Mouse (Mus musculus) heart, postnatal 36 days (tissue): Measurements from ENCODE around the gene Mast3. TPM values are rescaled to one million over a fixed set of nuclear protein-coding genes. Genes with fewer than 3 reads are reported as not detected.

Source experiments
- DNase-seq, 2 experiments: peaks; one replicate each; pipeline ENCODE4 v3.0.0; 2021 to 2022
- intact Hi-C: fragments of 180-260 bp; cut with DNase I; formaldehyde crosslinking; loops from one replicate; pipeline ENCODE4 v1.15.1; 2025
- total RNA-seq, 2 experiments: library from RNA; stranded (reverse); gene quantifications; 2 replicates each; pipeline ENCODE4 v1.2.3; 2021

Gene Mast3
- total RNA-seq, 2 experiments from 2014 or later = 6.4 to 8.9 TPM

DNA sequence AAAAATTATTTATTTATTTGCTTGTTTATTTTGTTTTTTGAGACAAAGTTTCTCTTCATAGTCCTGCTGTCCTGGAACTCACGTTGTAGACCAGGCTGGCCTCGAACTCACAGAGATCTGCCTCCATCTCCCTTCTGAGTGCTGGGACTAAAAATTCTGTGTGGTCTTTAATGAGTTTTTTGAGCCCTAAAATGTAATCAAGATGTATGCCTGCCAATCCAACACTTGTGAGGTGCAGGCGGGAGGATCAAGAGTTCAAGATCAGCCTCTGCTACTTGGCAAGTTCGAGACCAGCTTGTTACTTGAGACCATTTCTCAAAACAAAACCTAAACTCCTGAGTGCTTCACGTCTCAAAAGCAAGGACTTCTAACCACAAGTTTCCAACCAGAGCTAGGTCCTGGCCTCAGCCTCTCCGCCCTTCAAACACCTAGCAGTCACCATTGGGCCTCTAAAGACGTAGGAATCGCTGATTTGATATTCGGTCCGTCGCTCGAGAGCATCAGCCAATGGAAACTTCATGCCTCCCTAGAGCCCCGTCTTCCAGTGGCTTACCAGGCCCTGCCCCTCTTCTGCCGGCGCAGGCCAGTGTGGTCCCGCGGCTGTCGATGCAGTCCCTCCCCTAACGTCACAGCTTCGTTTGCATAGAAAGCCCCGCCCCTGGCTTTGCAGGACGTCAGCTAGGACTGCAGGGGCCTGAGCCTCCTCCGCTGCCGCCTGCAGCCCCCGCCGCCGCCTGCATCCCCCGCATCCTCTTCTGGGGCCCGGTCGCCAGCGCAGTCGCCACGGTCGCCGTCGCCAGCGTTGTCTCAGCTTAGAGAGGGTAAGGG lies 50.6 kb downstream of the Mast3 start, which contains the start of gene Rab3a:
Rab3a (plus strand) TSS at position 637 of the 828 bp plus-strand sequence.
- intact Hi-C loops = loop anchor here (5.0 kb wide), 2 partner anchors 82 to 142 kb away; partner anchors contain the start of gene Lsm4
- DNase-seq = peak; percentile 92 to 94

DNA sequence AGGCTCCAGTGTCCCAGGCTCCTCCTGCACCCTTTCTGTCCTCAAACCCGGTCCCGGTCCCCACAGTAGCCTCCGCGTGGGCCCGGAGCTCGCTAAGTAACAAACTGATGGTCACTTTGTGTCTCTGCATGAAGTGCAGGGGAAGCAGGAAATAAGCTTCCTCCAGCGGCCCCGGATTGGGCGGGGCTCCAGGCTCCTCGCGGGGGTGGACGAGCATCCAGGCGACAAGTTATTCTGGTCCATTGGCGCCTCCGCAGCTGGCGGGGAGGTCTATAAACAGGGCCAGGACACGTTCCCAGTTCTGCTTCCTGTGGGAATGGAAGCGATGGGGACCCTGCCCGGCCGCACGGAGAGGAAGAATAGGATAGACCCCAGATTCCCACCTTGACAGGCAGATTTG lies 51.7 kb downstream of the Mast3 start:
- intact Hi-C loops = loop anchor here (5.0 kb wide), 2 partner anchors 81 to 141 kb away; partner anchors contain the start of gene Lsm4
- peak; percentile 92 to 93 for DNase-seq

DNA sequence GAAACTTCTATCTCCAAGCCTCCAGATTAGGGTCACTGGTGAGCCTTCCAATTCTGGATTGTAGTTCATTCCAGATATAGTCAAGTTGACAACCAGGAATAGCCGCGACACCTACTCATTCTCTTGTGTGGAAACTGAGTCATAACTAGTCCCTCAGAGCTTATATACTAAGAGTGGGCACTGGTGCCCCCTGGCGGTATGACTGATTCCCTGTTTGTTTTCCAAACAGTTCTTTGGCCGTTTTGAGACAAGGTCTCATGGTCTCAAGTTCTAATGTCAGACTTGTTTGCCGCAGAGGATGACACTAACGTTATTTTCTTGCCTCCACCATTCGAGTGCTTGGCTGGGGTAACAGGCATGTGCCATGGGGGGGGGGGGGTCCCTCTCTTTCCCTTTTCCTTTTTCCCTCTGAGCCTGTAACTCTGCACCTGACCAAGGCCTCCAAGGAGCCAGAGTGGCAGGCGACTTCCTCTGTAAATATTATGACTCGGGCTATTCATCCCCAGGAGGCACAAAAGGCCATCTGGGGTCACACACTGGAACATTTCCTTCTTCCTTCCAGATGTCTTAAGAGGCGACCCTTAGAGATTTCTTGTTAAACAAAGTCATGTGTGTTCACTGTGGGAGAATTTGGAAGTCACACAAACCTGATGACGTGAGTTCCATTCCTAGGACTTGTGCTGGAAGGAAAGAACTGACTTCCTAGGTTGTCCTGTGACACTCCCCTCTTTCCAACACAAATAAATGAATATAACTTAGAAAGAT lies 52.7 kb downstream of the Mast3 start:
- intact Hi-C loops = loop anchor here (1.0 to 5.0 kb wide), 4 partner anchors 8 to 140 kb away; partner anchors contain the start of gene Lsm4
- DNase-seq = peak; percentile 84 to 85

DNA sequence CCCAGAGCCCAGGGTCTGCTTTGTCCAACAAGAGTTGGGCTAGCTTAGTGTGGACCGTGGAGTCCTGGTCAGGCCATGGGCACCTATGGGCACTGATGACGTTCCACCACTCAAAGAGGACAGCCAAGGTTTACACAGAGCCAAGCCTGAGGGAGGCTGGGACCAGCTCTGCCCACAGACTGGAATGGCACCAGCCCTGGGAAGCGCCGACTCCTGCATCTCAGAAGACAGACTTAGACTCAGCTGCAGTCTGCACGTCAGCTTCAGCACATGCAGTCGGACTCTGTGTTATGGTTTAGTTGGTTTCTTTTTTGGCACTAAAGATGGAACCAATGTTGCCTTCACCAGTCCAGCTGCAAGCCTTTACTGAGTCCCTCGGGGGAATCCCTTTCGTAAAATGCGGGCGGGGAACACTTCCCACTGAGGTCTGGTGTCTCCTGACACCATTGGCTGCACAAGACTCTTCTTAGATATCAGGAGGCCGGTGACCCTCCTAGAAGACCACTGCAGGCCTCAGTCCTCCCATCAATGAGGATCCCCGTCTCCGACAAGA lies 54.6 kb downstream of the Mast3 start:
- DNase-seq = peak; percentile 14 to 41
- intact Hi-C loops = loop anchor here (5.0 kb wide), 2 partner anchors 78 to 138 kb away; partner anchors contain the start of gene Lsm4

DNA sequence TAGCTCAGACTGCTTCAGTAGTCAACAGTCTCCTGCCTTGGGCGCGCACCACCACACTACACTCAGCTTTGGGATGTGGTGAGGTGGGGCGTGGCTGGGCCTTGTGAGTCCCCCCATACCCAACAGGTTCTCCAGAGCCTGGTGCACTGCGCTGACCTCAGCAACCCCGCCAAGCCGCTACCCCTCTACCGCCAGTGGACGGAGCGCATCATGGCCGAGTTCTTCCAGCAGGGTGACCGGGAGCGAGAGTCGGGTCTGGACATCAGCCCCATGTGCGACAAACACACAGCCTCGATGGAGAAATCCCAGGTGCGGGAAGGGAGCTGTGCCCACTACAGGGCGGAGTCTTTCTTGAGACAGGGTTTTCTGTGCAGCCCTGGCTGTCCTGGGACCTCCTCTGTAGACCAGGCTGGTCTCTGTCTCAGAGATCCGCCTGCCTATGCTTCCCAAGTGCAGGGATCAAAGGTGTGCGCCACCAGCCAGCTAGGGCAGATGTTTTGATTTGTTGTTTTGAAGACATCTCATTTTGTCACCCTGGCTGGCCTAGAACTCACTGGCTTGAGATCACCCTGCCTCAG lies 55.7 kb downstream of the Mast3 start:
- intact Hi-C loops = no loop called here
- peak in 1 of 2 experiments; percentile 2 for DNase-seq

DNA sequence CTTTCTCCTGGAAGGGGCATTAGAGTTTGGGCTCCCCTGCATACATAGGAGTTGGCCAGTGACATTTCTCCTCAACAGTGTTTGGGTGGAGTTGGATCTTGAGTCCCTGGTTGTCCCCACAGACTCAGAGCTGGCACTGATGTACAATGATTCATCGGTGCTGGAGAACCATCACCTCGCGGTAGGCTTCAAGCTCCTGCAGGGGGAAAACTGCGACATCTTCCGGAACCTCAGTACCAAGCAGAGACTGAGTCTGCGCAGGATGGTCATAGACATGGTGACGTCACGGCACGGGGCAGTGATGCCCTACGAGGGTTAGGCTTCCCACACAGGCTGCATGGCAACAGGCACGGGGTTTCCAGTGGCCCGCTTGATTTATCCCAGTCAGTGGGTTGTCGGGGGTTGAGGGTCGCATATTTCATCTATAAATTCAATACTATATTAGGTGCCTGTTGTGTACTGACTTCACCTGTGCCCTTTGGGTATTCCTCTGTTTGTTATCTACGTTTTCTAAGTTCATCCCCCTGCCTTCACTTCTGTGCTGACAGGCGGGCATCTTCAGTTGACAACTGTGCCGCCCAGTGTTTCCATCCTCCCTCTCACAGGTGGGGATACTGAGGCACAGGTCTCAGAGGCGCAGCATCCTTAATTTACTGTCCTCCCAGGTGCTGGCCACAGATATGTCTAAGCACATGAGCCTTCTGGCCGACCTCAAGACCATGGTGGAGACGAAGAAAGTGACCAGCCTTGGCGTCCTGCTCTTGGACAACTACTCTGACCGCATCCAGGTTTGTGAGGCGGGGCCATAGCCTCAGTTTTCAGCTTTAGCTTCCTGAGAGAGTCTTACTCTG lies 56.4 kb downstream of the Mast3 start:
- intact Hi-C loops = no loop called here
- DNase-seq = peak in 1 of 2 experiments; percentile 2

DNA sequence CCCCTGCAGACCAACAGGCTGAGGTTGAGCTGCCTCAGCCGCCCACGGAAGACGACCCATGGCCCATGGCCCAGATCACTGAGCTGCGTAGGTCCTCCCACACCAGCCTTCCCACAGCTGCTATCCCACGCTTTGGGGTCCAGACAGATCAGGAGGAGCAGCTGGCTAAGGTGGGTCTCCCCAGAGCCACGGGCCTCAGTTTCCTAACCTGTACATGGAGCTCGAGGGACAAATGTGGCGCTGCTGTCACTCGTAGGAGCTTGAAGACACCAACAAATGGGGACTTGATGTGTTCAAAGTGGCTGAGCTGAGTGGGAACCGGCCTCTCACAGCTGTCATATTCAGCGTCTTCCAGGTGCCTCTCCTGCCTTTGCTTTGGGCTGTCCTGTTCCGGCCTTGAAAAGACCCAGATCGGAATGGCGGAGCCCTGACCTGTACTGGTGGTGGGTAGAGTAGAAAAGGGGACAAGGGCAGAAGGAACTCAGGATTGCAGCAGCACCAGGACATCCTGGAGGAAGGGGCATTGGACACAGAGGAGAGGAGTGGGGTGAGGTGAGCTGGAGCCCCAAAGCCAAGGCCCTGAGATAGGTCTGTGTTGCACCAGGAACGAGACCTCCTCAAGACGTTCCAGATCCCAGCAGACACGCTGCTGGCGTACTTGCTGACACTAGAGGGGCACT lies 57.5 kb downstream of the Mast3 start:
- DNase-seq = no peak
- intact Hi-C loops = no loop called here

DNA sequence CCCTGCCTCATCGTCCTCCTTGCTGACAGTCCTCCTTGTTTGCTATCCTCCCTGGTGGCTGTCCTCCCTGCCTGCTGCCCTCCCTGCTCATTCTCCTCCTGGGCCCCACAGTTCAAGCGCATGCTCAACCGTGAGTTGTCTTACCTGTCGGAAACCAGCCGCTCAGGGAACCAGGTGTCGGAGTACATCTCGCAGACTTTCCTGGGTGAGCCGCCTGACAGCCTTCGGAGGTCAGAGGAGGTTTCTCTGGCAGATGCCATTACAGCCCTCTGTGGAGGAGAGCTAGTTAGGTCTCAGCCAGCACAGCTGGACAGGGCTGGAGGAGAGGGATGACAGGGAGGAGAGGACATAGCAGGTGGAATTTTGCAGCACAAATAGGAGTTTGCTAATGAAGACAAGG lies 58.2 kb downstream of the Mast3 start:
- no peak for DNase-seq
- intact Hi-C loops = no loop called here

DNA sequence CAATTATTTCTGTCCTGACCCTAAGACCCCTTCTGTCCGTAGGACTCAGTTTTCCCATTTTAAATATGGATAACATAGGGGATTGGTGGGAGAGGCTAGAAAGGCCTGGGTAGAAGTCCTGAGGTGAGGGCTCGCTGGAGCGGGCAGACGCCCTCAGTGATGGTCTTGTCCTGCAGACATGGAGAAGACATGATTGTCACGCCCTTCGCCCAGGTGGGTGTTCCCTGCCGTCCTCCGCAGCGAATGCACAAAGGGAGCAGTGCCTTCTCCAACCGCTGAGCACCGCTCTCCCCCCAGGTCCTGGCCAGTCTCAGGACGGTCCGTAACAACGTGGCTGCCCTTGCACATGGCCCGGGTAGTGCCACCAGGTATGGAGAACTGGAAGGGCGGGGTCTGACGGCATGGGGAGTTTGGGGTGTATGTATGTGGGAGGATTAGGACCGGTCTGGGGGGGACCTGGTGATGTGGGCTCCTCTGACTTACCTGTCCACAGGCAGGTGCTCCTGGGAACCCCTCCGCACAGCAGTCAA lies 59.1 kb downstream of the Mast3 start:
- no peak for DNase-seq
- intact Hi-C loops = no loop called here

DNA sequence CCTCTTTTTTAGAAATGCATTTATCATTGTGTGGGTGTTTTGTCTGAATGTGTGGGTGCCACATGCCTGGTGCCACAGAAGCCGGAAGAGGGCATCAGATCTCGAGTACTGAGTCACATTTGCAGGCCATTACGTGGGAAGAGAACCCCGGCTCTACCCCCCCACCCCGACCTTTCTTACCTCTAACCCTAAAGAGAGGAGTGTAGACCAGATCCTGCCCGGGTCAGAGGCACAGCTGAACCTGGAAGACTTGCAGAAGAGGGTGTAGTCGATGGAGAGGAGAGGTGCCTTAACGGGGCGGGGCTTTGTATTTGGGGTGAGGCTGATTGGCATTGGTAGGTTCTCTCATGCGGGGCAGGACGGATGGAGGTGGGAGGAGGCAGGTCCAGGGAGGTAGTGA lies 60.0 kb downstream of the Mast3 start:
- intact Hi-C loops = loop anchor here (1.0 kb wide), 1 partner anchor 7 kb away; no protein-coding TSS in a partner anchor
- DNase-seq = no peak

DNA sequence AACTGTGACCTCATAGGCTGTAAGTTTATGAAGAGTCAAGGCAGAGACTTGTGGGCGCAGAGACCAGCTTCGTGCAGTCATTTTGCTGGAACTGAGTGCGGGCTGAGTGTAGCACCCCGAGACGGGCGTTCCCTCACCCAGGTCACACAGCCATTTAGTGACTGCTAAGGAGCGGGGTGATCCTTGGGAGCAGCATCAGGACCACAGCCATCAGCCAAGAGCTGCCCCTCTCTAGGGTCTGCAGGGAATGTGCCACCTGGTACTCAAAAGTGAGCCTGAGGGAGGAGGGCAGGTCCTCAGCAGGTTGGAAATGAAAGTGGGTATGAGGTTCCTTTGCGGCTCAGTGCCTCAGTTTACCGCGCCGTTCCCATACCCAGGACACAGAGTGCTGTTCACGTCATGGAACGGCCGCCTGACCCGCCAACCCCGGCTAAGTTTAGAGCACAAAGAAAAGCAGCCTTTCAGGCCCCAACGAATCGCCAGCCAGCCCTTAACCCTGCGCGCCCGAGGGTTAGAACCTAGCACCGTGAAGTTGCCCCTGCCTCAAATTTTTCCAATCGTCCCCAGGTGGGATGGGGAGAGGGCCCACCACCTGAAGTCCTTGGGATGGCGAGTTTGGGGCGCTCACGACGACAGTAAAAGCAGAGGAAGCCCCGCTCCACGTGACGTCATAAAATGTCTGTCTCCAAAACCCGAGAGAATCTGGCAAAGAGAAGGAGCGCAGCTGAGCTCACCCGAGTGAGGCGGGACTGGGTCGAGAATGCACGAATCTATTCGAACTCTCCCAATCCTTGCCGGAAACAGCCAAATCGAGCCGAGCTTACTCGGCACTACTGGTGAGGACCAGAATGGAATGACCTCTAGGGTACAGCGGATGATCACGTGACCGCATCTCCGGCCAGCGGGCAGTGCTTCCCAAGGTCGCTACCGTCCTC lies 60.9 kb downstream of the Mast3 start:
- intact Hi-C loops = loop anchor here (1.0 kb wide), 1 partner anchor 8 kb away; no protein-coding TSS in a partner anchor
- peak; percentile 71 to 79 for DNase-seq

DNA sequence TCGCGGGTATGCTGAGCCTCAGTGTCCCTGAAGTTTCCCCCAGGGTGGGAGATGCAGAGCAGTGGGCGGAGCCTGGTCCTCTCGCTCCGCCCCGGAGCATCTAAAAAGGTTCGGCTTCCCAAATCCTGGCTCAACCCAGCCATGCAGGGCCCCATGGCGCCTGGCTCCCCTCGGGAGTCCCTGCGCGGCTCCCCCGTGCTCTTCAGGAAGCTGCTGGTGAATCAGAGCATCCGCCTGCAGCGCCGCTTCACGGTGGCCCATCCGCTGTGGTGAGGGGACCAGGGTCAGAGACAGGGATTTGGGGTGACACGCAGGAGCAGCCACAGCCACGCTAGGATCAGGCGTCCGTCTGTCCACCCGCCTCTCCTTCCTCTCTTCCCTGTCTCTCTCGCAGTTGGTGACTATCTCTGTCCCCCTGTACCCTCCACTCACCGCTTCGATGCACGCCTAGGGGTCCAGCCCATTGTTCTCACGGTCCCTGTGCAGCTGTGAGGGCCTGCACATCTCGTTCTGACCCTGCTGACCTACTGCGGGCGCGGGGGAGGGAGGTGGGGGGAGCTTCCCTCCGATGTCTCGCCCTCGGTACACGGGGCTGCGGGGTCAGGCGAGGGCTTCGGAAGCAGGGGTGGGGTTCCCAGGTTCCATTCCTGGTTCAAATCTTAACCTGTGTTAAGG lies 61.7 kb downstream of the Mast3 start:
- intact Hi-C loops = no loop called here
- peak in 1 of 2 experiments; percentile 47 for DNase-seq

DNA sequence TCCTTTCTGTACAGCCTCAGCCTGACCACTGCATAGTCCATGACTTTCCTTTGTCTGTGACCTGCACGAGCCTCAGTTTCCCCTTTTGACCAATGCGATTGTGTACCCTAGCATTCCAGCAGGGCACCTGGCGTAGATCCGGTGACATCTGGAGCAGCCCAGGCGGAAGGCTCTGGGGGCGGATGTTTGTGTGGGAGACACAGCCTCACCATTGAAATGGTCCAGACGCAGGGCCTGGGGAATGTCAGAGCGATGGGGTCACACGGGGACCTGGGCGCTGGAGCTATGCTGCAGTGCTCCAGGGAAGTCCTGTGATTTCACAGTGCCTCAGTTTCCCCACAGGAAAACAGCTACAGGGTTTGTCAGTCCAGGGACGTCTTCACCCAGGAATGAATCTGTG lies 62.7 kb downstream of the Mast3 start:
- intact Hi-C loops = no loop called here

DNA sequence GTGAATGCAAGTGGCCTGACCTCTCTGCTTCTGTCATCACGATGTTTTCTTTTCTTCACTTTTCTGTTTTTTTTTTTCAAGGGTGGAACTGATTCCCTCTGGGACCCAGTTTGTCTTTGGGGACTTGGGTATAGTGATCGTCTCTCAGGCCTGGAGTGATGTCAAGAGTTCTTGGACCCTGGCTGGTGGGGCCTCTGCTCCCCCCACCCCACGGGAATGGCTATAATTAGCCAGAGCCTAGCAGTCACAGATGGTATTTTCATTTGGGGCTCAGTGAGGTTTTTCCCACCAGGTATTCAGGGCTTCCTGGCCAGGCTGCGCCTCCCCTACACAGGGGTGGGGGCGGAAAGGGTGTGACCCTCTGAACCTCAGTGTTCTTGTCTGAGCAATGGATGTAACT lies 63.2 kb downstream of the Mast3 start:
- intact Hi-C loops = no loop called here
- DNase-seq = no peak

More for the DNA sequence above, 62.7 kb downstream of the Mast3 start:
- no peak for DNase-seq

DNA sequence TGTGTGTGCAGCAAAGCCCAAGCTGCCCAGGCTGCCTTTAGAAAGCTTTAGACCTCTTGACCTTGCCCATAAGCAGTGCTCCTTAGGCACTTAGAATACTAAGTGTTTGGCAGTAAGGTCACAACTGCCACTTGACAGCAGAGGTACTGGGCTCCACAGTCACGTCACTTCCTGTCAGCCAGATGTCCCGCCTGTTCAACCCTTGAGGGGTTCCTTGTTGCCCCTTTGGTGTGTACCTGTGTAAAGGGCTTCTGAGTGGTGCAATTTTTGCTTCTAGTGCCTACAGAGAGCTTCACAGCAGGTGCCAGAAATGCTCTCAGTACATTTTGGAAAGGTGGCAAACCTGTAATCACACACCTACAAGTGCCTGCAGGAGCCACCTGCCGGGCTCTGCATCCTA lies 66.6 kb downstream of the Mast3 start:
- intact Hi-C loops = no loop called here
- DNase-seq = no peak

DNA sequence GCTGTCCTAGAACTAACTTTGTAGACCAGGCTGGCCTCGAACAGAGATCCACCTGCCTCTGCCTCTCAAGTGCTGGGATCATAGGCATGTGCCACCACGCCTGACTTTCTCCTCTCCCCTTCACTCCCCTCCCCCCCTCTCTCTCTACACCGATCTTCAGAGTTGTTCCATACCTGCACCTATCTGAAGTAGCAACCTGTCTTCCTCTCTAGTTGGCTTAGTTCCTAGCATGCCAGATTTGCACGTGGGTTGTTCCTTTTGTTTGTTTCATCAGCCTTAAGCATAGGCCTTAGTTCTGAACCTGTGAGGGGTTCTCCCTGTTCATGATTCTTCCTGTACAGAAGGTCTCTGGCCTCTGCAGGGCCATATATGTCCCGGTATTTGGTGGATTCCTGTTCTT lies 67.1 kb downstream of the Mast3 start:
- DNase-seq = no peak
- intact Hi-C loops = no loop called here

DNA sequence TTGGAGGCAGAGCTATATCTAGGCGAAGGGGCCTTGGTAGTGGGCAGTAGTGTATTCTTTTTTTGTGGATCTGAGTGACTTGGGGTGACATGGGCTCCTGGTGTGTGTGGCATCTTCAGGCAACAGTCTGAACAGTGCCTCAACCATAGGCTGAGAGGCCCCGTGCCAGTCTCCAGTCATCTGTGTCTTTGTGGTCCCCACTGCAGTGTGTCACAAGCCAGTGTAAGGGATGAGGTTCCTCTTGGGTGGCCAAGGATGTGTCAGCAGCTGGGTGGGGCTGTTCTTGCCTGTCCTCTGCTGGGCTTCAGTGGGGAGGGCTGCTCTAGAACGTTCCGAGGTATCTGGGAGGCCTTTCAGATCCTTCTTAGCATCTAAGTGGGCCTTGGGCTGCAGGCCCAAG lies 73.9 kb downstream of the Mast3 start:
- no peak for DNase-seq
- intact Hi-C loops = no loop called here
